Mouse (Mus musculus): Measurements from ENCODE around the gene Lrrc63.

DNA sequence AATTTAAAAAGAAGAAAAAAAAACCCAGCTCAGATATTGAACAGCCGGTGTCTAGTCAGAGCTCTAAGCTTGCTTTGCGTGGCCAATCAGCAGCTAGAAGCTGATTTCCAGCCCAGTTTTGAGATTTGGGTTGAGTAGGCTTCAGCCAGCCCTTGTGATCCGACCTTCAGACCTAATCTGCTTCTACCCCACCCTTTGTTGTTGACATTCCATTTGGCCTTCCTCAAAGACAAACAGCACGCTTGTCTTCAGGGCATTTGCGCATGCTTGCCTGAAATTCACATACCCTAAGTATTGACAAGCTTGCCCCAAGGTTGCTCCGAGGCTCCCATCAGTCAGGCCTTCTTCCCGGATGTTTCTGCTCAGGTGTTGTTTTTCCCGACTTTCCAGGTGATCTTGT lies 23.8 kb upstream of the Lrrc63 start:
- no peak for TF ChIP-seq HCFC1 (IDR thresholded peaks at IDR 0.05; ENCODE audit: borderline replicate concordance, insufficient read depth, low read length)
- no peak for TF ChIP-seq ZNF384 (IDR thresholded peaks at IDR 0.05; ENCODE audit: low read depth, low read length)
- no peak for TF ChIP-seq CHD2 (IDR thresholded peaks at IDR 0.05; ENCODE audit: low read depth, low read length)
